Mouse (Mus musculus): ENCODE data around the gene Grem1.

Gene Grem1

GRCm38 (mm10) chr2:113758311-113759161, at the start of gene Grem1:
Gene Grem1, minus strand, starts transcription at chr2:113758646.
- in situ Hi-C loops (cut with MboI; ENCODE audit: low sequenced_read_pairs) = no loop called here

GRCm38 (mm10) chr2:113807640-113808039, 49.2 kb upstream of the Grem1 start:
- in situ Hi-C loops (cut with MboI; ENCODE audit: low sequenced_read_pairs) = no loop called here

- in situ Hi-C loops (cut with MboI; ENCODE audit: low sequenced_read_pairs) = no loop called here
These were observed 48.6 kb upstream of the Grem1 start for GRCm38 (mm10) chr2:113806851-113807577.

GRCm38 (mm10) chr2:113805765-113806164, 47.3 kb upstream of the Grem1 start:
- in situ Hi-C loops (cut with MboI; ENCODE audit: low sequenced_read_pairs) = no loop called here

GRCm38 (mm10) chr2:113803753-113804152, 45.3 kb upstream of the Grem1 start:
- in situ Hi-C loops (cut with MboI; ENCODE audit: low sequenced_read_pairs) = no loop called here

- in situ Hi-C loops (cut with MboI; ENCODE audit: low sequenced_read_pairs) = no loop called here
These were observed 42.4 kb upstream of the Grem1 start for GRCm38 (mm10) chr2:113800846-113801245.

- in situ Hi-C loops (cut with MboI; ENCODE audit: low sequenced_read_pairs) = loop anchor here (10.0 kb wide), 1 partner anchor 304 kb away; no protein-coding TSS in a partner anchor
These were observed 40.2 kb upstream of the Grem1 start for GRCm38 (mm10) chr2:113798605-113799004.

GRCm38 (mm10) chr2:113795186-113795585, 36.7 kb upstream of the Grem1 start:
- in situ Hi-C loops (cut with MboI; ENCODE audit: low sequenced_read_pairs) = loop anchor here (10.0 kb wide), 1 partner anchor 300 kb away; no protein-coding TSS in a partner anchor

- in situ Hi-C loops (cut with MboI; ENCODE audit: low sequenced_read_pairs) = loop anchor here (10.0 kb wide), 1 partner anchor 299 kb away; no protein-coding TSS in a partner anchor
These were observed 35.1 kb upstream of the Grem1 start for GRCm38 (mm10) chr2:113793521-113793920.

GRCm38 (mm10) chr2:113788821-113789387, 30.5 kb upstream of the Grem1 start:
- in situ Hi-C loops (cut with MboI; ENCODE audit: low sequenced_read_pairs) = no loop called here

GRCm38 (mm10) chr2:113787882-113788281, 29.4 kb upstream of the Grem1 start:
- in situ Hi-C loops (cut with MboI; ENCODE audit: low sequenced_read_pairs) = no loop called here

GRCm38 (mm10) chr2:113784851-113785250, 26.4 kb upstream of the Grem1 start:
- in situ Hi-C loops (cut with MboI; ENCODE audit: low sequenced_read_pairs) = no loop called here

- in situ Hi-C loops (cut with MboI; ENCODE audit: low sequenced_read_pairs) = no loop called here
These were observed 23.1 kb upstream of the Grem1 start for GRCm38 (mm10) chr2:113781521-113781920.

GRCm38 (mm10) chr2:113781107-113781506, 22.7 kb upstream of the Grem1 start:
- in situ Hi-C loops (cut with MboI; ENCODE audit: low sequenced_read_pairs) = no loop called here

GRCm38 (mm10) chr2:113779336-113779735, 20.9 kb upstream of the Grem1 start:
- in situ Hi-C loops (cut with MboI; ENCODE audit: low sequenced_read_pairs) = no loop called here

GRCm38 (mm10) chr2:113778036-113778435, 19.6 kb upstream of the Grem1 start:
- in situ Hi-C loops (cut with MboI; ENCODE audit: low sequenced_read_pairs) = no loop called here

GRCm38 (mm10) chr2:113776297-113776696, 17.9 kb upstream of the Grem1 start:
- in situ Hi-C loops (cut with MboI; ENCODE audit: low sequenced_read_pairs) = no loop called here

GRCm38 (mm10) chr2:113774150-113774805, 15.8 kb upstream of the Grem1 start:
- in situ Hi-C loops (cut with MboI; ENCODE audit: low sequenced_read_pairs) = no loop called here

GRCm38 (mm10) chr2:113768541-113769303, 10.3 kb upstream of the Grem1 start:
- in situ Hi-C loops (cut with MboI; ENCODE audit: low sequenced_read_pairs) = no loop called here

- in situ Hi-C loops (cut with MboI; ENCODE audit: low sequenced_read_pairs) = no loop called here
These were observed 7.4 kb upstream of the Grem1 start for GRCm38 (mm10) chr2:113765885-113766284.

Data from CH12F3 (cell line).